Mouse (Mus musculus) embryonic facial prominence, embryonic 14.5 days (tissue): Measurements from ENCODE around the gene Me3. TPM values are rescaled to one million over a fixed set of nuclear protein-coding genes. Genes with fewer than 3 reads are reported as not detected.

Experiments used
- ATAC-seq: fragments of 200-750 bp; cut with Nextera tagmentation; 2 replicates; pipeline ENCODE4 v1.8.0; 2017; ENCODE audit warnings: low read depth, moderate number of reproducible peaks, moderate TSS enrichment
- DNase-seq: peaks from one replicate; pipeline ENCODE4 v3.0.0-alpha.2; 2015; ENCODE audit warnings: low spot score
- H3K27ac ChIP-seq: fragments of 300-500 bp; sonication (generic); replicated peaks from 2 replicates; pipeline ENCODE4 v1.5.1; 2014; ENCODE audit warnings: low read depth, mild to moderate bottlenecking, low read length, moderate library complexity
- H3K27me3 ChIP-seq: fragments of 300-500 bp; sonication (generic); replicated peaks from 2 replicates; pipeline ENCODE4 v1.6.1; 2014; ENCODE audit warnings: low read length; ENCODE audit not compliant: control insufficient read depth, insufficient read depth
- H3K36me3 ChIP-seq: fragments of 300-500 bp; sonication (generic); 2 replicates; pipeline ENCODE4 v1.6.1; 2014; ENCODE audit warnings: low read length, mixed read lengths; ENCODE audit not compliant: control insufficient read depth, insufficient read depth
- H3K4me1 ChIP-seq: fragments of 300-500 bp; sonication (generic); 2 replicates; pipeline ENCODE4 v1.6.1; 2014; ENCODE audit warnings: antibody characterized with exemption, low read length; ENCODE audit not compliant: control insufficient read depth, insufficient read depth
- H3K4me2 ChIP-seq: fragments of 300-500 bp; sonication (generic); 2 replicates; pipeline ENCODE4 v1.6.1; 2014; ENCODE audit warnings: low read depth, mild to moderate bottlenecking, low read length, moderate library complexity, mixed read lengths
- H3K4me3 ChIP-seq: fragments of 300-500 bp; sonication (generic); 2 replicates; pipeline ENCODE4 v1.5.1; 2014; ENCODE audit warnings: low read depth, mild to moderate bottlenecking, low read length
- H3K9ac ChIP-seq: fragments of 300-500 bp; sonication (generic); 2 replicates; pipeline ENCODE4 v1.6.1; 2014; ENCODE audit warnings: low read depth, mild to moderate bottlenecking, low read length, moderate library complexity, mixed read lengths
- H3K9me3 ChIP-seq: fragments of 300-500 bp; sonication (generic); 2 replicates; pipeline ENCODE4 v1.6.1; 2016; ENCODE audit warnings: low read length; ENCODE audit not compliant: control insufficient read depth
- WGBS: fragments of 180-500 bp; shearing (Covaris S2); extraction: QIAGEN DNeasy Blood & Tissue Kit; methylation state at CpG from one replicate; pipeline ENCODE4 v1.1.7; 2014; 5-methylcytosine and 5-hydroxymethylcytosine counted together
- polyA plus RNA-seq: library from polyadenylated mRNA; unstranded; fragments of >200 nt; fragmentation: Nextera tagmentation; extraction: Ambion mirVana; gene quantifications from 2 replicates; pipeline ENCODE4 v1.2.1, GENCODE M21; 2014

Gene Me3
- polyA plus RNA-seq, 1 experiment from 2014 or later: 1.9 TPM

- no peak overlapping the region for H3K9ac ChIP-seq
- no peaks in the 10 kb centered on the region for H3K4me1 ChIP-seq
- no peak overlapping the region for H3K27ac ChIP-seq
- H3K36me3 ChIP-seq: no peaks in the 10 kb centered on the region
- no peak for DNase-seq
- H3K4me3 ChIP-seq: no peak overlapping the region
- no peak for ATAC-seq
- no peaks in the 10 kb centered on the region for H3K27me3 ChIP-seq
- no peak overlapping the region for H3K4me2 ChIP-seq
- no peaks in the 10 kb centered on the region for H3K9me3 ChIP-seq
Measured at GRCm38 (mm10) chr7:89647864-89648263, 15.7 kb downstream of the Me3 start.

- Histone ChIP-seq H3K9ac (no peak overlapping the region), H3K27me3 (no peaks in the 10 kb centered on the region), H3K4me3 (no peak overlapping the region), H3K36me3 (no peaks in the 10 kb centered on the region), H3K27ac (no peak overlapping the region), H3K4me1 (no peaks in the 10 kb centered on the region), H3K4me2 (no peak overlapping the region), H3K9me3 (no peaks in the 10 kb centered on the region)
- peak; percentile 47; the same call in 1 of the 2 replicates for ATAC-seq
- peak; percentile 42 for DNase-seq
- WGBS: 66% methylated on average over 9 of the region's 9 CpGs
Measured at GRCm38 (mm10) chr7:89657183-89657582, 25.0 kb downstream of the Me3 start.

GRCm38 (mm10) chr7:89657692-89658212, 25.6 kb downstream of the Me3 start:
- Histone ChIP-seq H3K27ac (no peak overlapping the region), H3K36me3 (no peaks in the 10 kb centered on the region), H3K27me3 (no peaks in the 10 kb centered on the region), H3K9ac (no peak overlapping the region), H3K4me3 (no peak overlapping the region), H3K4me1 (no peaks in the 10 kb centered on the region), H3K9me3 (no peaks in the 10 kb centered on the region), H3K4me2 (no peak overlapping the region)
- ATAC-seq: no peak
- 69% methylated on average over 7 of the region's 7 CpGs for whole genome bisulfite sequencing
- no peak for DNase-seq

GRCm38 (mm10) chr7:89664197-89664596, 32.0 kb downstream of the Me3 start:
- Histone ChIP-seq H3K4me2 (no peak overlapping the region), H3K4me3 (no peak overlapping the region), H3K9me3 (no peaks in the 10 kb centered on the region), H3K27ac (no peak overlapping the region), H3K9ac (no peak overlapping the region), H3K36me3 (no peaks in the 10 kb centered on the region), H3K4me1 (no peaks in the 10 kb centered on the region), H3K27me3 (no peaks in the 10 kb centered on the region)
- ATAC-seq (no peak), DNase-seq (peak; percentile 34)
- 64% methylated on average over 5 of the region's 5 CpGs for WGBS

- Histone ChIP-seq H3K4me3 (no peak overlapping the region), H3K4me1 (no peaks in the 10 kb centered on the region), H3K9me3 (no peaks in the 10 kb centered on the region), H3K9ac (no peak overlapping the region), H3K36me3 (no peaks in the 10 kb centered on the region), H3K27me3 (no peaks in the 10 kb centered on the region), H3K27ac (no peak overlapping the region), H3K4me2 (no peak overlapping the region)
- ATAC-seq (no peak), DNase-seq (no peak)
- WGBS: 72% methylated on average over 3 of the region's 3 CpGs
Measured at GRCm38 (mm10) chr7:89666361-89666760, 34.2 kb downstream of the Me3 start.

- Histone ChIP-seq H3K27me3 (no peaks in the 10 kb centered on the region), H3K4me2 (no peak overlapping the region), H3K4me3 (no peak overlapping the region), H3K27ac (no peak overlapping the region), H3K36me3 (no peaks in the 10 kb centered on the region), H3K4me1 (no peaks in the 10 kb centered on the region), H3K9ac (no peak overlapping the region), H3K9me3 (no peaks in the 10 kb centered on the region)
- WGBS: 90% methylated on average over 4 of the region's 4 CpGs
- DNase-seq: no peak
- no peak for ATAC-seq
Measured at GRCm38 (mm10) chr7:89667570-89667969, 35.4 kb downstream of the Me3 start.

- Histone ChIP-seq H3K4me1 (no peaks in the 10 kb centered on the region), H3K27ac (no peak overlapping the region), H3K9ac (no peak overlapping the region), H3K4me2 (no peak overlapping the region), H3K36me3 (no peaks in the 10 kb centered on the region), H3K4me3 (no peak overlapping the region), H3K9me3 (no peaks in the 10 kb centered on the region), H3K27me3 (no peaks in the 10 kb centered on the region)
- no peak for ATAC-seq
- DNase-seq: no peak
- 65% methylated on average over 6 of the region's 6 CpGs for WGBS
Measured at GRCm38 (mm10) chr7:89669461-89669860, 37.3 kb downstream of the Me3 start.

- Histone ChIP-seq H3K36me3 (no peaks in the 10 kb centered on the region), H3K9ac (no peak overlapping the region), H3K9me3 (no peaks in the 10 kb centered on the region), H3K4me1 (no peaks in the 10 kb centered on the region), H3K4me2 (no peak overlapping the region), H3K27me3 (no peaks in the 10 kb centered on the region), H3K4me3 (no peak overlapping the region), H3K27ac (no peak overlapping the region)
- ATAC-seq: no peak
- no peak for DNase-seq
- 84% methylated on average over 6 of the region's 6 CpGs for WGBS
Measured at GRCm38 (mm10) chr7:89671104-89671831, 39.1 kb downstream of the Me3 start.

GRCm38 (mm10) chr7:89676176-89676575, 44.0 kb downstream of the Me3 start:
- no peak for ATAC-seq

More at GRCm38 (mm10) chr7:89676176-89676575, 44.0 kb downstream of the Me3 start:
- peak; percentile 36 for DNase-seq
- Histone ChIP-seq H3K27me3 (no peaks in the 10 kb centered on the region), H3K4me3 (no peak overlapping the region), H3K9ac (no peak overlapping the region), H3K4me2 (no peak overlapping the region), H3K27ac (no peak overlapping the region), H3K36me3 (no peaks in the 10 kb centered on the region), H3K4me1 (peaks cover 22% of the 10 kb centered on the region; the same call in 1 of the 2 replicates), H3K9me3 (no peaks in the 10 kb centered on the region)
